Mouse (Mus musculus): ENCODE data around the gene Amz1.

GRCm38 (mm10) chr5:140749062-140749875 is 25.3 kb downstream of the Amz1 start:
- TF ChIP-seq CTCF (IDR thresholded peaks at IDR 0.05; ENCODE audit: low read depth) (peak; percentile 92), EP300 (IDR thresholded peaks at IDR 0.05; ENCODE audit: low read depth) (no peak)
